Mouse (Mus musculus): Measurements from ENCODE around the gene Camkk2.

GRCm38 (mm10) chr5:122700837-122701212, 78.4 kb downstream of the Camkk2 start:
- no peak for TF ChIP-seq CTCF (IDR thresholded peaks at IDR 0.05; ENCODE audit: insufficient read depth, low read depth, low read length)
- TF ChIP-seq POLR2A (IDR thresholded peaks at IDR 0.05; ENCODE audit: insufficient read depth, low read depth, low read length), result no peak

Data from olfactory bulb, adult 2 months (tissue).